ENCODE assay signal across 22 mouse cellular contexts in the genomic region with DNA sequence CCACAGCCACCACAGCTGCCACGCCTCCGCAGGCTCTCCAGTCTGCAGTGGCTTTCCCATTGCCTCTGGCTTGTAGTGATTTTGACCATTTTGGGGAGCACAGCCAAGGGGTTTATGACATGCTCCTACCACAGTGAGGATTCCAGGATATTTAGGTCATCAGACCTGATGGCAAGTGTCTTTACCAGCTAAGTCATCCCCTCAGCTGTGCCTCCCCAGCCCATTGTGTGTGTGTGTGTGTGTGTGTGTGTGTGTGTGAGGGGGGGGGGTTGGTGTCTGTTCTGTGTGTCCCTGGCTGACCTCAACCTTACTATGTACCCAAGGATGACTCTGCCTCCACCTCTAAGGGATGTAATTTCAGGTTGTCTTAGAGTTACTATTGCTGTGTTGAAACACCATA. TPM values are rescaled to one million over a fixed set of nuclear protein-coding genes. Genes with fewer than 3 reads are reported as not detected.
"Had no signal": no experiment of that assay in that cellular context is flagged by ENCODE, and none has a peak within 500 bp of the region (broad histone marks: within the 10 kb centered on the region; RNA-seq: fewer than 3 reads in every experiment).

No protein-coding gene starts in this region.

- DNase-seq: liver, embryonic 13.5 days; liver, postnatal 0 days; lung, adult 2 months; lung, postnatal 14 days; lung, postnatal 36 days; midbrain, embryonic 14.5 days; right cerebral cortex, postnatal 14 days; thymus, postnatal 14 days; thymus, postnatal 36 days had no signal

- H3K9ac ChIP-seq: liver, embryonic 13.5 days; liver, embryonic 15.5 days; liver, postnatal 0 days; lung, embryonic 15.5 days; midbrain, embryonic 12.5 days; neural tube, embryonic 12.5 days; stomach, embryonic 15.5 days had no signal

- ATAC-seq: liver, postnatal 0 days; lung, postnatal 0 days; midbrain, embryonic 16.5 days had no signal

- H3K4me1 ChIP-seq: neural tube, embryonic 12.5 days; stomach, embryonic 15.5 days had no signal

- H3K4me3 ChIP-seq: liver, embryonic 13.5 days; liver, embryonic 15.5 days; lung, embryonic 15.5 days; midbrain, embryonic 10.5 days; midbrain, embryonic 12.5 days; neural tube, embryonic 12.5 days; stomach, embryonic 15.5 days had no signal

- H3K27ac ChIP-seq: liver, embryonic 13.5 days; liver, embryonic 15.5 days; lung, embryonic 15.5 days; macrophage; midbrain, embryonic 10.5 days; midbrain, embryonic 12.5 days; neural tube, embryonic 12.5 days; stomach, embryonic 15.5 days; stomach, postnatal 0 days had no signal

- H3K4me2 ChIP-seq: liver, embryonic 13.5 days; liver, embryonic 15.5 days; lung, embryonic 15.5 days; midbrain, embryonic 12.5 days; neural tube, embryonic 12.5 days; stomach, embryonic 15.5 days had no signal

- H3K9me3 ChIP-seq: liver, embryonic 15.5 days; lung, embryonic 15.5 days; neural tube, embryonic 12.5 days; stomach, embryonic 15.5 days had no signal

- H3K27me3 ChIP-seq: liver, embryonic 13.5 days; liver, embryonic 15.5 days; lung, embryonic 15.5 days; midbrain, embryonic 12.5 days; neural tube, embryonic 12.5 days; stomach, embryonic 15.5 days had no signal

- H3K36me3 ChIP-seq: liver, embryonic 13.5 days; liver, embryonic 15.5 days; lung, embryonic 15.5 days; midbrain, embryonic 10.5 days; midbrain, embryonic 12.5 days; neural tube, embryonic 12.5 days; stomach, embryonic 15.5 days had no signal

RNA-seq across cellular contexts. Expression of a gene that starts 54.5 kb away (rescaled TPM):
- total RNA-seq: megakaryocyte progenitor cell, adult 5-6 weeks; megakaryocyte-erythroid progenitor cell, adult 5-6 weeks; neutrophil, adult 5-6 weeks had no signal
- polyA plus RNA-seq: lung, adult 2 months; lung, postnatal 0 days; macrophage; midbrain, embryonic 12.5 days; midbrain, embryonic 14.5 days; stomach, postnatal 0 days had no signal
